Mouse (Mus musculus) thymus, adult 2 months (tissue): ENCODE results near the gene BC025920.
A peak's percentile ranks its signal among the peaks of the same experiment; 100 is the strongest.

Experiments
- CTCF ChIP-seq: fragments of 200-500 bp; IDR thresholded peaks from 2 replicates; pipeline ENCODE4 v1.5.1; 2012; ENCODE audit warnings: mild to moderate bottlenecking, control low read depth, low read length, moderate library complexity, borderline replicate concordance; ENCODE audit not compliant: control insufficient read depth, poor library complexity, insufficient read depth; ENCODE audit errors: extremely low read depth
- POLR2A ChIP-seq: fragments of 200-500 bp; IDR thresholded peaks from 2 replicates; pipeline ENCODE4 v1.6.1; 2012; ENCODE audit warnings: mild to moderate bottlenecking, low read length, control low read depth, moderate library complexity; ENCODE audit not compliant: control insufficient read depth, poor library complexity, insufficient read depth; ENCODE audit errors: extremely low read depth

DNA sequence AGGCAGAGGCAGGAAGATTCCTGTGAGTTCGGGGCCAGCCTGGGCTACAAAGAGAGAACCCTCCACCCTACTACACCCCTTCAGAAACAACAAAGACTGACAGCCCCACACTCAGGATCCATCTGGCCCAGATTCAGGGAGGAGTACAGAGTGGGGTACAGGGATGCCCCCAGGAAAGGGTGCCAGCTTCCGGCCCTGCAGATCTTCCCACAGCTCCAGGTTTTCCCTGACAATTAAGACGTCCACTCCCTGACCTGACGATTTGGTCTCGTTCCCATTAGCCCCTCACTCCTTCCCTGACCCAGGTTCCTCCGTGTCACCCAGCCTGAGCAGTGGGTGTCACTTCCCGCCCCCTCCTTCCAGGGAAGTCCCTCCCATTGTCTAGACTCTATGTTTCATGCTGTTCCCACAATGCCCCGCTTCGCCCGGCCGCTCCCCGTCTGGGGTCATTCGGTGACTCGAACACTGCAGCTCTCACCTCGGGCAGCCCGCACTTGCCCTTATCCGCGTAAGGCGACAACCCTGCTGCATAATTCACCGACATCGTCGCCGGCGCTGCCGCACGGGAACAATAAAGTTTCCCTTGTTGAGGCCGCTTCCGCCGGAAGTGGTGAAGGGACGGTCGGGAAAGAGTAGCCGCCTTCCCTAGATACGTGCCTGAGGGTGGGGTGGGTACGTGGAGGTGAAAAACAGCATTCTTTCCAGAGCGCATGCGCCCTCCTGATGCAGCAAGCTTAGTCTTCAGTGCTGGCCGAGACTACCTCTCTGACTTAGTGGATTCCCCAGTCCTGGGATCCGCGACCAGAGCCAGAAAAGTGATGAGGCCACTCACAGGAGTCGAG lies 21.1 kb downstream of the BC025920 start, which contains the start of gene Sirt6:
- TF ChIP-seq CTCF (no peak), POLR2A (peak; percentile 84)
